ENCODE assay signal across 9 mouse cellular contexts in the genomic region with DNA sequence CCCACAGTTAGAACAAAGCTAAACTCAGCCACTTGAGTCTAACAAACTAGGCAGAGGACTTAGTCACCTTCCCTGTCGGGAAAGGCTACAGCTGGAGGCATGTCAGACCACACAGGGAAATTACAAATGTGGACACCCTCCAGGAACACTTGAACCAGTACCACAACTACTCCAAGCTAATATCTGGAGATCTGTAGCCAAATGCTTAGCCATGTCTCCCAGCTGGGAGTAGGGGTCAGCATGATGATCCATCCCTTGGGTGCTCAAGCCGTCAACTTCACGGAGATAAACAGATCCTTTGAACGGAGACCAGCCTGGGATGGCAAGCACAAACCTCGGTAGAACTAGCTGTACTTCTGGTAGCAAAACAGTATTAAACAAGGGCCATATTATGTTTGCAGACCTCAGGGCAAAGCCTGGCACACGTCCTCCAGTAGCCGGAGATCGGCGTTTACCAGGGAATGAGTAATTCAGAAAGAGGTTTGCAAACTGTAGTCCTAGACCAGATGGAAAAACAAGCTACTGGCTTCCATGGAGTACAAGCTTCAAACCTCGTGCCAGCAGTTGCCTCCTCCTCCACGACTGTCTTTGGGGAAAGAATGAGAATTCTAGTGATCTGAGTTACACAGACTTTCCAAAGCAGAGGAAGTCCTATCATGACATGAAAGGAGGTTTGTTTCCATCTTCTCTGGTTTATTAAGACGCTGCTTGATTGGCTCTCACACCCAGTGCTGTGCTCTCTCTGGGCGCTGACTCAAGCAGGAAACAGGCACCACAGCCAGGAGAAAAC. TPM values are rescaled to one million over a fixed set of nuclear protein-coding genes. Genes with fewer than 3 reads are reported as not detected.
A peak's percentile ranks its signal among the peaks of the same experiment; 100 is the strongest.
DNase-seq lines count a peak whose midpoint lies in the region; ATAC-seq lines count a peak whose summit lies in the region.
"Had no signal": no experiment of that assay in that cellular context is flagged by ENCODE, and none has a peak within 500 bp of the region (broad histone marks: within the 10 kb centered on the region; RNA-seq: fewer than 3 reads in every experiment).

No protein-coding gene starts in this region.

- DNase-seq in urinary bladder, postnatal 14 days (ENCODE audit: low spot score) = peak; percentile 12
- DNase-seq in urinary bladder, adult 2 months (ENCODE audit: low spot score) = no peak
- peak; percentile 35 for DNase-seq in gastrocnemius, postnatal 14 days
- DNase-seq in right cerebral cortex, adult 2 months (ENCODE audit: low spot score in 2 of 2) = peak; percentile 12 to 30
- DNase-seq in spleen, postnatal 10 days (ENCODE audit: low spot score in 2 of 2) = no peak
- no peak for DNase-seq in natural killer cell, adult 2 months (ENCODE audit: low spot score in 2 of 2)

- intact Hi-C loops in gastrocnemius, postnatal 14 days (cut with DNase I; ENCODE audit: low total_unique reads) = no loop called here

- peak; percentile 93 for ATAC-seq in inflammation-experienced regulatory T-cells, adult 6 months
- no peak for ATAC-seq in erythroblast, adult 5-6 weeks (replicated peaks; ENCODE audit: low FRiP score, poor library complexity, severe bottlenecking)

RNA-seq across cellular contexts. Expression of a gene that starts 26.4 kb away (rescaled TPM):
- polyA plus RNA-seq in urinary bladder, adult 2 months (2012; rRNA removed) = not detected in 2 replicates
- total RNA-seq in gastrocnemius, postnatal 14 days (2021) = not detected
- polyA plus RNA-seq in inflammation-experienced regulatory T-cells, adult 6 months (2017; shearing (Covaris generic)) = not detected
- not detected in 2 replicates for total RNA-seq in erythroblast, adult 5-6 weeks (2015; ENCODE audit: low replicate concordance)
- 1.9 TPM in 1 of 2 replicates, not detected in the other for total RNA-seq in erythroblast, adult 5-6 weeks (2017; ENCODE audit: low replicate concordance)
- total RNA-seq: left cerebral cortex, adult 8-10 months had no signal

RNA-seq across cellular contexts. Expression of a gene that starts 32.4 kb away (rescaled TPM):
- not detected in 2 replicates for polyA plus RNA-seq in urinary bladder, adult 2 months (2012; rRNA removed)
- total RNA-seq in gastrocnemius, postnatal 14 days (2021) = not detected
- polyA plus RNA-seq in inflammation-experienced regulatory T-cells, adult 6 months (2017; shearing (Covaris generic)) = not detected
- total RNA-seq in erythroblast, adult 5-6 weeks (2015; ENCODE audit: low replicate concordance) = not detected in 2 replicates
- total RNA-seq in erythroblast, adult 5-6 weeks (2017; ENCODE audit: low replicate concordance) = 2.9 TPM in 1 of 2 replicates, not detected in the other
- total RNA-seq: left cerebral cortex, adult 8-10 months had no signal

RNA-seq across cellular contexts. Expression of a gene that starts 38.1 kb away (rescaled TPM):
- polyA plus RNA-seq in urinary bladder, adult 2 months (2012; rRNA removed) = not detected in 2 replicates
- under 1 TPM in 1 of 2 experiments, not detected in 1; 0.27 TPM for total RNA-seq in gastrocnemius, postnatal 14 days (2021)
- polyA plus RNA-seq in inflammation-experienced regulatory T-cells, adult 6 months (2017; shearing (Covaris generic)) = not detected
- total RNA-seq in erythroblast, adult 5-6 weeks (2015; ENCODE audit: low replicate concordance) = not detected in 2 replicates
- 1.4 TPM in 1 of 2 replicates, not detected in the other for total RNA-seq in erythroblast, adult 5-6 weeks (2017; ENCODE audit: low replicate concordance)
- total RNA-seq: left cerebral cortex, adult 8-10 months had no signal

RNA-seq across cellular contexts. Expression of a gene that starts 44.2 kb away (rescaled TPM):
- not detected in 2 replicates for polyA plus RNA-seq in urinary bladder, adult 2 months (2012; rRNA removed)
- total RNA-seq in gastrocnemius, postnatal 14 days (2021) = under 1 TPM in 1 of 2 experiments, not detected in 1; 0.20 TPM
- polyA plus RNA-seq in inflammation-experienced regulatory T-cells, adult 6 months (2017; shearing (Covaris generic)) = not detected
- total RNA-seq in erythroblast, adult 5-6 weeks (2015; ENCODE audit: low replicate concordance) = 3.8 and 4.6 TPM in 2 replicates
- 2.4 and 6.8 TPM in 2 replicates for total RNA-seq in erythroblast, adult 5-6 weeks (2017; ENCODE audit: low replicate concordance)
- total RNA-seq: left cerebral cortex, adult 8-10 months had no signal

RNA-seq across cellular contexts. Expression of a gene that starts 54.0 kb away (rescaled TPM):
- polyA plus RNA-seq in urinary bladder, adult 2 months (2012; rRNA removed) = not detected in 2 replicates
- under 1 TPM in 1 of 2 experiments, not detected in 1; 0.23 TPM for total RNA-seq in gastrocnemius, postnatal 14 days (2021)
- polyA plus RNA-seq in inflammation-experienced regulatory T-cells, adult 6 months (2017; shearing (Covaris generic)) = under 1 TPM in 1 of 3 experiments, not detected in 2; 0.34 TPM
- 2.7 and 8.6 TPM in 2 replicates for total RNA-seq in erythroblast, adult 5-6 weeks (2015; ENCODE audit: low replicate concordance)
- 4.9 and 6.6 TPM in 2 replicates for total RNA-seq in erythroblast, adult 5-6 weeks (2017; ENCODE audit: low replicate concordance)
- total RNA-seq: left cerebral cortex, adult 8-10 months had no signal

Comparison
In these comparisons a context has a peak if more than half of its experiments do, and no peak if none do; other contexts are left out.
1. DNase-seq: peak in urinary bladder, postnatal 14 days (single experiment), gastrocnemius, postnatal 14 days (single experiment) and right cerebral cortex, adult 2 months (2 of 2); none in urinary bladder, adult 2 months (single experiment), spleen, postnatal 10 days (0 of 2) and natural killer cell, adult 2 months (0 of 2).